Mouse (Mus musculus): Measurements from ENCODE around the gene Myo5a. TPM values are rescaled to one million over a fixed set of nuclear protein-coding genes. Genes with fewer than 3 reads are reported as not detected.

Myo5a gene
- polyA plus RNA-seq (2015; fragmentation: Nextera tagmentation; extraction: Ambion mirVana), result 26.1 and 31.7 TPM in 2 replicates

- Histone ChIP-seq H3K27me3 (ENCODE audit: control insufficient read depth, insufficient read depth, low read depth, low read length) (no peaks in the 10 kb centered on the region), H3K4me2 (ENCODE audit: low read length) (peak within 1 kb of the TSS; percentile 80), H3K4me1 (ENCODE audit: control insufficient read depth, insufficient read depth, low read length) (peaks cover 27% of the 10 kb centered on the region), H3K9me3 (replicated peaks; ENCODE audit: control insufficient read depth, low read length, poor library complexity, severe bottlenecking) (no peaks in the 10 kb centered on the region), H3K4me3 (ENCODE audit: low read depth, low read length) (peak within 1 kb of the TSS; percentile 63), H3K9ac (ENCODE audit: low read depth, low read length) (peak within 1 kb of the TSS; percentile 99), H3K27ac (ENCODE audit: low read length) (peak within 1 kb of the TSS; percentile 98), H3K36me3 (ENCODE audit: control insufficient read depth, insufficient read depth, low read length) (no peaks in the 10 kb centered on the region)
- ATAC-seq, result peak; percentile 15; the same call in 1 of the 2 replicates
- 20% methylated on average over 23 of the region's 23 CpGs for WGBS
These were observed at the start of gene Myo5a for GRCm38 (mm10) chr9:75070457-75071028. Gene Myo5a, plus strand, starts transcription at chr9:75071015.

- Histone ChIP-seq H3K9me3 (replicated peaks; ENCODE audit: control insufficient read depth, low read length, poor library complexity, severe bottlenecking) (no peaks in the 10 kb centered on the region), H3K4me3 (ENCODE audit: low read depth, low read length) (no peak overlapping the region), H3K27me3 (ENCODE audit: control insufficient read depth, insufficient read depth, low read depth, low read length) (no peaks in the 10 kb centered on the region), H3K9ac (ENCODE audit: low read depth, low read length) (no peak overlapping the region), H3K4me2 (ENCODE audit: low read length) (no peak overlapping the region), H3K27ac (ENCODE audit: low read length) (no peak overlapping the region), H3K36me3 (ENCODE audit: control insufficient read depth, insufficient read depth, low read length) (peaks cover 28% of the 10 kb centered on the region), H3K4me1 (ENCODE audit: control insufficient read depth, insufficient read depth, low read length) (no peaks in the 10 kb centered on the region)
- ATAC-seq, result no peak
- 88% methylated on average over 7 of the region's 7 CpGs for WGBS
These were observed 48.3 kb upstream of the Myo5a start for GRCm38 (mm10) chr9:75022546-75022945.

GRCm38 (mm10) chr9:75023150-75023894 is 47.5 kb upstream of the Myo5a start:
- H3K9ac ChIP-seq (ENCODE audit: low read depth, low read length), result no peak overlapping the region
- no peaks in the 10 kb centered on the region for H3K27me3 ChIP-seq (ENCODE audit: control insufficient read depth, insufficient read depth, low read depth, low read length)
- H3K4me1 ChIP-seq (ENCODE audit: control insufficient read depth, insufficient read depth, low read length), result no peaks in the 10 kb centered on the region
- no peak for ATAC-seq
- H3K27ac ChIP-seq (ENCODE audit: low read length), result no peak overlapping the region
- no peak overlapping the region for H3K4me3 ChIP-seq (ENCODE audit: low read depth, low read length)
- no peaks in the 10 kb centered on the region for H3K9me3 ChIP-seq (replicated peaks; ENCODE audit: control insufficient read depth, low read length, poor library complexity, severe bottlenecking)
- WGBS, result 86% methylated on average over 5 of the region's 5 CpGs
- H3K4me2 ChIP-seq (ENCODE audit: low read length), result no peak overlapping the region
- peaks cover 28% of the 10 kb centered on the region for H3K36me3 ChIP-seq (ENCODE audit: control insufficient read depth, insufficient read depth, low read length)

GRCm38 (mm10) chr9:75024089-75024488 is 46.7 kb upstream of the Myo5a start:
- Histone ChIP-seq H3K4me3 (ENCODE audit: low read depth, low read length) (no peak overlapping the region), H3K36me3 (ENCODE audit: control insufficient read depth, insufficient read depth, low read length) (peaks cover 24% of the 10 kb centered on the region), H3K9ac (ENCODE audit: low read depth, low read length) (no peak overlapping the region), H3K9me3 (replicated peaks; ENCODE audit: control insufficient read depth, low read length, poor library complexity, severe bottlenecking) (no peaks in the 10 kb centered on the region), H3K4me1 (ENCODE audit: control insufficient read depth, insufficient read depth, low read length) (no peaks in the 10 kb centered on the region), H3K27ac (ENCODE audit: low read length) (no peak overlapping the region), H3K27me3 (ENCODE audit: control insufficient read depth, insufficient read depth, low read depth, low read length) (no peaks in the 10 kb centered on the region), H3K4me2 (ENCODE audit: low read length) (no peak overlapping the region)
- no peak for ATAC-seq
- 62% methylated on average over 7 of the region's 7 CpGs for WGBS

GRCm38 (mm10) chr9:75025689-75026088 is 45.1 kb upstream of the Myo5a start:
- 75% methylated on average over 6 of the region's 6 CpGs for WGBS
- Histone ChIP-seq H3K27ac (ENCODE audit: low read length) (no peak overlapping the region), H3K4me1 (ENCODE audit: control insufficient read depth, insufficient read depth, low read length) (no peaks in the 10 kb centered on the region), H3K9ac (ENCODE audit: low read depth, low read length) (no peak overlapping the region), H3K36me3 (ENCODE audit: control insufficient read depth, insufficient read depth, low read length) (peaks cover 16% of the 10 kb centered on the region), H3K4me2 (ENCODE audit: low read length) (no peak overlapping the region), H3K9me3 (replicated peaks; ENCODE audit: control insufficient read depth, low read length, poor library complexity, severe bottlenecking) (no peaks in the 10 kb centered on the region), H3K27me3 (ENCODE audit: control insufficient read depth, insufficient read depth, low read depth, low read length) (no peaks in the 10 kb centered on the region), H3K4me3 (ENCODE audit: low read depth, low read length) (no peak overlapping the region)
- no peak for ATAC-seq

GRCm38 (mm10) chr9:75032408-75032807 is 38.4 kb upstream of the Myo5a start:
- Histone ChIP-seq H3K27me3 (ENCODE audit: control insufficient read depth, insufficient read depth, low read depth, low read length) (no peaks in the 10 kb centered on the region), H3K36me3 (ENCODE audit: control insufficient read depth, insufficient read depth, low read length) (no peaks in the 10 kb centered on the region), H3K9ac (ENCODE audit: low read depth, low read length) (no peak overlapping the region), H3K4me3 (ENCODE audit: low read depth, low read length) (no peak overlapping the region), H3K9me3 (replicated peaks; ENCODE audit: control insufficient read depth, low read length, poor library complexity, severe bottlenecking) (no peaks in the 10 kb centered on the region), H3K4me1 (ENCODE audit: control insufficient read depth, insufficient read depth, low read length) (peaks cover 3% of the 10 kb centered on the region; the same call in 1 of the 2 replicates), H3K27ac (ENCODE audit: low read length) (no peak overlapping the region), H3K4me2 (ENCODE audit: low read length) (no peak overlapping the region)
- ATAC-seq, result no peak
- 92% methylated on average over 1 of the region's 1 CpGs for WGBS

GRCm38 (mm10) chr9:75033141-75033540 is 37.7 kb upstream of the Myo5a start:
- WGBS, result 39% methylated on average over 7 of the region's 7 CpGs
- H3K36me3 ChIP-seq (ENCODE audit: control insufficient read depth, insufficient read depth, low read length), result no peaks in the 10 kb centered on the region
- no peak overlapping the region for H3K27ac ChIP-seq (ENCODE audit: low read length)
- H3K4me1 ChIP-seq (ENCODE audit: control insufficient read depth, insufficient read depth, low read length), result peaks cover 3% of the 10 kb centered on the region; the same call in 1 of the 2 replicates
- H3K4me3 ChIP-seq (ENCODE audit: low read depth, low read length), result no peak overlapping the region
- no peak overlapping the region for H3K9ac ChIP-seq (ENCODE audit: low read depth, low read length)
- no peaks in the 10 kb centered on the region for H3K27me3 ChIP-seq (ENCODE audit: control insufficient read depth, insufficient read depth, low read depth, low read length)
- no peaks in the 10 kb centered on the region for H3K9me3 ChIP-seq (replicated peaks; ENCODE audit: control insufficient read depth, low read length, poor library complexity, severe bottlenecking)
- no peak overlapping the region for H3K4me2 ChIP-seq (ENCODE audit: low read length)
- ATAC-seq, result no peak

- no peak for ATAC-seq
- H3K9ac ChIP-seq (ENCODE audit: low read depth, low read length), result no peak overlapping the region
- no peak overlapping the region for H3K4me2 ChIP-seq (ENCODE audit: low read length)
- H3K27ac ChIP-seq (ENCODE audit: low read length), result no peak overlapping the region
- H3K9me3 ChIP-seq (replicated peaks; ENCODE audit: control insufficient read depth, low read length, poor library complexity, severe bottlenecking), result no peaks in the 10 kb centered on the region
- H3K4me1 ChIP-seq (ENCODE audit: control insufficient read depth, insufficient read depth, low read length), result peaks cover 15% of the 10 kb centered on the region
- 66% methylated on average over 1 of the region's 1 CpGs for WGBS
- H3K27me3 ChIP-seq (ENCODE audit: control insufficient read depth, insufficient read depth, low read depth, low read length), result no peaks in the 10 kb centered on the region
- no peak overlapping the region for H3K4me3 ChIP-seq (ENCODE audit: low read depth, low read length)
- no peaks in the 10 kb centered on the region for H3K36me3 ChIP-seq (ENCODE audit: control insufficient read depth, insufficient read depth, low read length)
These were observed 36.1 kb upstream of the Myo5a start for GRCm38 (mm10) chr9:75034691-75035090.

GRCm38 (mm10) chr9:75035944-75036343 is 34.9 kb upstream of the Myo5a start:
- no peak for ATAC-seq
- H3K9ac ChIP-seq (ENCODE audit: low read depth, low read length), result no peak overlapping the region
- H3K4me2 ChIP-seq (ENCODE audit: low read length), result no peak overlapping the region
- no peaks in the 10 kb centered on the region for H3K27me3 ChIP-seq (ENCODE audit: control insufficient read depth, insufficient read depth, low read depth, low read length)
- 83% methylated on average over 4 of the region's 4 CpGs for WGBS
- peaks cover 17% of the 10 kb centered on the region for H3K4me1 ChIP-seq (ENCODE audit: control insufficient read depth, insufficient read depth, low read length)
- H3K27ac ChIP-seq (ENCODE audit: low read length), result no peak overlapping the region
- no peaks in the 10 kb centered on the region for H3K36me3 ChIP-seq (ENCODE audit: control insufficient read depth, insufficient read depth, low read length)
- no peaks in the 10 kb centered on the region for H3K9me3 ChIP-seq (replicated peaks; ENCODE audit: control insufficient read depth, low read length, poor library complexity, severe bottlenecking)
- H3K4me3 ChIP-seq (ENCODE audit: low read depth, low read length), result no peak overlapping the region

Measured in midbrain, embryonic 16.5 days (tissue).